Mouse (Mus musculus) G1E (cell line): ENCODE data around the gene 2300009A05Rik.

Source experiments
- CTCF ChIP-seq: IDR thresholded peaks from 2 replicates; pipeline ENCODE4 v1.5.1; 2012; ENCODE audit warnings: low read depth, low read length, inconsistent platforms, mixed read lengths
- GATA1 ChIP-seq: IDR thresholded peaks from 2 replicates; pipeline ENCODE4 v1.6.1; 2012; ENCODE audit warnings: borderline replicate concordance, low read length, inconsistent platforms, mixed read lengths
- GATA2 ChIP-seq: IDR thresholded peaks from 2 replicates; pipeline ENCODE4 v1.6.1; 2012; ENCODE audit warnings: low read depth, low read length, inconsistent platforms, borderline replicate concordance
- POLR2AphosphoS5 ChIP-seq: IDR thresholded peaks from 2 replicates; pipeline ENCODE4 v1.6.1; 2012; ENCODE audit warnings: low read depth, low read length, inconsistent platforms; ENCODE audit not compliant: insufficient replicate concordance
- TAL1 ChIP-seq: conservative IDR thresholded peaks from 2 replicates; pipeline ENCODE4 v1.6.1; 2012; ENCODE audit warnings: low read depth, low read length, inconsistent platforms, mixed read lengths

GRCm38 (mm10) chr9:63354168-63354567 lies 44.9 kb downstream of the 2300009A05Rik start:
- TF ChIP-seq CTCF, result no peak
- no peak for TF ChIP-seq GATA1
- no peak for TF ChIP-seq POLR2AphosphoS5
- no peak for TF ChIP-seq GATA2
- TF ChIP-seq TAL1, result no peak
